Mouse (Mus musculus) bone marrow, adult 2 months (tissue): ENCODE data around the gene Pip4k2c. TPM values are rescaled to one million over a fixed set of nuclear protein-coding genes. Genes with fewer than 3 reads are reported as not detected.
A peak's percentile ranks its signal among the peaks of the same experiment; 100 is the strongest.

Experiments
- H3K27ac ChIP-seq: fragments of 200-500 bp; 2 replicates; pipeline ENCODE4 v1.5.1; 2012; ENCODE audit warnings: low read depth, mild to moderate bottlenecking, control low read depth, inconsistent platforms, low read length; ENCODE audit not compliant: control insufficient read depth, poor library complexity, insufficient read depth
- H3K4me1 ChIP-seq: fragments of 200-500 bp; 2 replicates; pipeline ENCODE4 v1.6.1; 2011; ENCODE audit warnings: low read length; ENCODE audit not compliant: control insufficient read depth, insufficient read depth
- H3K4me3 ChIP-seq: fragments of 200-500 bp; replicated peaks from 2 replicates; pipeline ENCODE3; 2011; ENCODE audit warnings: mild to moderate bottlenecking, low read depth, low read length, control low read depth; ENCODE audit not compliant: control insufficient read depth
- CTCF ChIP-seq: fragments of 200-500 bp; IDR thresholded peaks from 2 replicates; pipeline ENCODE4 v1.5.1; 2011; ENCODE audit warnings: low read length, control low read depth; ENCODE audit not compliant: control insufficient read depth, insufficient read depth
- POLR2A ChIP-seq: fragments of 200-500 bp; IDR thresholded peaks from 2 replicates; pipeline ENCODE4 v1.6.1; 2011; ENCODE audit warnings: low read depth, mild to moderate bottlenecking, control low read depth, low read length, borderline replicate concordance; ENCODE audit not compliant: control insufficient read depth
- WGBS: fragments of 180-500 bp; shearing (Covaris S2); methylation state at CpG from one replicate; pipeline ENCODE4 v1.1.7; 2018; 5-methylcytosine and 5-hydroxymethylcytosine counted together
- polyA plus RNA-seq: library from polyadenylated mRNA; stranded (reverse); fragments of >200 nt; gene quantifications from 2 replicates; pipeline ENCODE4 v1.2.4, GENCODE M21; 2011; ENCODE audit warnings: low replicate concordance; ENCODE audit not compliant: missing spikeins, insufficient read depth, insufficient read length

Pip4k2c gene
- polyA plus RNA-seq, 1 experiment: 24.9 TPM

- peaks cover 2% of the 10 kb centered on the region; the same call in 1 of the 2 replicates for H3K4me1 ChIP-seq
- H3K27ac ChIP-seq: no peak overlapping the region
- TF ChIP-seq CTCF (no peak), POLR2A (no peak)
- 62% methylated on average over 16 of the region's 16 CpGs for WGBS
- H3K4me3 ChIP-seq: no peak overlapping the region
Measured at GRCm38 (mm10) chr10:127173148-127174065, 38.0 kb downstream of the Pip4k2c start.

- Histone ChIP-seq H3K27ac (no peak overlapping the region), H3K4me1 (peaks cover 3% of the 10 kb centered on the region; the same call in 1 of the 2 replicates), H3K4me3 (no peak overlapping the region)
- WGBS: 89% methylated on average over 15 of the region's 15 CpGs
- TF ChIP-seq POLR2A: no peak
- TF ChIP-seq CTCF: no peak
Measured at GRCm38 (mm10) chr10:127171631-127172200, 39.7 kb downstream of the Pip4k2c start.

- H3K27ac ChIP-seq: peak overlapping the region; percentile 16; the same call in 1 of the 2 replicates
- 2% methylated on average over 29 of the region's 29 CpGs for WGBS
- TF ChIP-seq CTCF: peak; percentile 94
- TF ChIP-seq POLR2A: peak; percentile 35; the same call in 1 of the 2 replicates
- peak overlapping the region; percentile 60 for H3K4me3 ChIP-seq
- H3K4me1 ChIP-seq: peaks cover 5% of the 10 kb centered on the region; the same call in 1 of the 2 replicates
Measured at GRCm38 (mm10) chr10:127170837-127171272, 40.5 kb downstream of the Pip4k2c start.

GRCm38 (mm10) chr10:127170002-127170401, 41.4 kb downstream of the Pip4k2c start:
- TF ChIP-seq POLR2A (no peak), CTCF (no peak)
- no peak overlapping the region for H3K4me3 ChIP-seq
- H3K4me1 ChIP-seq: peaks cover 5% of the 10 kb centered on the region; the same call in 1 of the 2 replicates
- no peak overlapping the region for H3K27ac ChIP-seq
- WGBS: 74% methylated on average over 22 of the region's 22 CpGs

- peak overlapping the region; percentile 57 for H3K27ac ChIP-seq
- no peak for TF ChIP-seq CTCF
- no peak for TF ChIP-seq POLR2A
- peak overlapping the region; percentile 38 for H3K4me3 ChIP-seq
- H3K4me1 ChIP-seq: peaks cover 7% of the 10 kb centered on the region; the same call in 1 of the 2 replicates
- 46% methylated on average over 10 of the region's 10 CpGs for WGBS
Measured at GRCm38 (mm10) chr10:127167614-127168192, 43.7 kb downstream of the Pip4k2c start.

- 18% methylated on average over 15 of the region's 15 CpGs for WGBS
Measured at GRCm38 (mm10) chr10:127166771-127167613, 44.4 kb downstream of the Pip4k2c start.

GRCm38 (mm10) chr10:127166404-127166715, 45.0 kb downstream of the Pip4k2c start:
- H3K4me1 ChIP-seq: peaks cover 7% of the 10 kb centered on the region; the same call in 1 of the 2 replicates
- H3K4me3 ChIP-seq: peak overlapping the region; percentile 93
- no peak for TF ChIP-seq CTCF
- TF ChIP-seq POLR2A: no peak
- 22% methylated on average over 11 of the region's 11 CpGs for WGBS
- H3K27ac ChIP-seq: peak overlapping the region; percentile 99

More at GRCm38 (mm10) chr10:127166771-127167613, 44.4 kb downstream of the Pip4k2c start:
- TF ChIP-seq POLR2A (no peak), CTCF (no peak)
- Histone ChIP-seq H3K27ac (peak overlapping the region; percentile 99), H3K4me1 (peaks cover 7% of the 10 kb centered on the region; the same call in 1 of the 2 replicates), H3K4me3 (peak overlapping the region; percentile 93)
